Mouse (Mus musculus) layer of hippocampus, adult 9-10 months (tissue): ENCODE measurements at regions not wholly inside any gene's neighbourhood (a gene's known extent, or its start where the extent isn't known, plus 50 kb on each side); places are given as distances from the start of the nearest gene placed in this dataset.
A peak's percentile ranks its signal among the peaks of the same experiment; 100 is the strongest.
"Not testable (repeated sequence)": the region's sequence is repeated elsewhere in the genome, so short reads cannot be mapped to it uniquely, and the experiment has no call there.

Experiments
- DNase-seq: peaks from one replicate; pipeline ENCODE4 v3.0.0; 2022; ENCODE audit warnings: low spot score

DNA sequence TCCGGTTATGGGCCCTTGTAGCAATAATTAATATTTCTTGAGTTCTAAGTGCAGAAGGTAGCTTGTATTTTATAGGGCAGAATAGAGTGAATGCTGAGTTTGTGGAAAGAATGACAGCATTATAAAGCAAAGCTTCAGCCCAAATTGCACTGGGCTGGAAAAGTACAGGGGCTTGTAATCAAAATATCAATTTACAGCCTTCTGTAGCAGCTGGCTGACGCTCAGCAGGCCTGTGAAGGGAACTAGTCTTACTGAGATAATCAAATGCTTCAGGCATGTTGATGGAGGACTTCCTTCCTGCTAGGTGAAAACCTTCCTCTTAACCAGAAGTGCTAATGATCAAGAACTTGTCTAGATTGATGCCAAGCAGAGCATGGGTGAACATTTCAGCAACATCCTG is 257.9 kb upstream of the Sdr16c6 start:
- no peak for DNase-seq

- DNase-seq, result no peak
Measured at GRCm38 (mm10) chr4:4333472-4334123, 256.3 kb upstream of the Sdr16c6 start.

GRCm38 (mm10) chr4:4331105-4331504 is 253.8 kb upstream of the Sdr16c6 start:
- DNase-seq, result no peak

GRCm38 (mm10) chr4:4315651-4316411 is 238.5 kb upstream of the Sdr16c6 start:
- no peak for DNase-seq

GRCm38 (mm10) chr4:4311496-4311895 is 234.2 kb upstream of the Sdr16c6 start:
- no peak for DNase-seq

- no peak for DNase-seq
Measured at GRCm38 (mm10) chr4:4306922-4307321, 229.6 kb upstream of the Sdr16c6 start.

- DNase-seq, result no peak
Measured at GRCm38 (mm10) chr4:4305740-4306249, 228.5 kb upstream of the Sdr16c6 start.

DNA sequence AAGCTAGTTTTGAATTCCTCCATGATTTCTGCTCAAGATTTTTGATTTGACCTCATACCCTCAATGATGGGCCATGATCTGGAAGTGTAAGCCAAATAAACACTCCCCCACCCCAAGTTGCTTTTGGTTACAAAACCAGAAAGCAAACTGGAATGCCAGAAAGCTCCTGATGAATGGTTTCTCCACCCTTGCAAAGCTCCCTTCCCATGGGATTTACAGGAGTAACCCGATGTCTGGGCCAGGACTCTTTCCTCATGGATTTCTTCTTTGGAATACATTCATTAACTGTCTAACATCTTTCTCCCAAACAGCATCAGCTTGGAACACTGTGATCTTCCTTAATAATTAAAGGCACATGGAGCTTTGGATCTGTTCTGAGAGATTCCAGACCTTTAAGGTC is 227.3 kb upstream of the Sdr16c6 start:
- no peak for DNase-seq

GRCm38 (mm10) chr4:4300189-4300879 is 223.0 kb upstream of the Sdr16c6 start:
- DNase-seq, result no peak

DNA sequence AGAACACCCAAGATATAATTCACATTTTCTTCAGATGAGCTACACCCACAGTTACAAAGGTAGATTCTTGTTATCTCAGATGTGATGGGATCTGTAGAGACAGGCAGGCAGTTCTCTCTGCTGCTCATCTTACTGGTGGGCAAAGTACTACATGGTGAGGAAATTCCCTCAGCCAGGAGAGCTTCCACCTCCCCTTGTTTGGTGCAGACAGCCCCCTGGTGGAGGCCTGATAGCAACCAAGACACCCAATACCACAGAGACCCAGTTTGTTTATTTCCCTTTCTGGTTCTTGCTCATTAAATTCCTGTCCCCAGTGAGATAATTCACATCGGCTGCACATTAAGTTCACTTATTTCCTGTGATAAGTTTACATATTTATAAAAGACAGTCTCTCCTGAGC is 222.3 kb upstream of the Sdr16c6 start:
- DNase-seq, result no peak

GRCm38 (mm10) chr4:4249601-4250000 is 172.3 kb upstream of the Sdr16c6 start:
- DNase-seq, result no peak

GRCm38 (mm10) chr4:4247669-4248068 is 170.3 kb upstream of the Sdr16c6 start:
- no peak for DNase-seq

DNA sequence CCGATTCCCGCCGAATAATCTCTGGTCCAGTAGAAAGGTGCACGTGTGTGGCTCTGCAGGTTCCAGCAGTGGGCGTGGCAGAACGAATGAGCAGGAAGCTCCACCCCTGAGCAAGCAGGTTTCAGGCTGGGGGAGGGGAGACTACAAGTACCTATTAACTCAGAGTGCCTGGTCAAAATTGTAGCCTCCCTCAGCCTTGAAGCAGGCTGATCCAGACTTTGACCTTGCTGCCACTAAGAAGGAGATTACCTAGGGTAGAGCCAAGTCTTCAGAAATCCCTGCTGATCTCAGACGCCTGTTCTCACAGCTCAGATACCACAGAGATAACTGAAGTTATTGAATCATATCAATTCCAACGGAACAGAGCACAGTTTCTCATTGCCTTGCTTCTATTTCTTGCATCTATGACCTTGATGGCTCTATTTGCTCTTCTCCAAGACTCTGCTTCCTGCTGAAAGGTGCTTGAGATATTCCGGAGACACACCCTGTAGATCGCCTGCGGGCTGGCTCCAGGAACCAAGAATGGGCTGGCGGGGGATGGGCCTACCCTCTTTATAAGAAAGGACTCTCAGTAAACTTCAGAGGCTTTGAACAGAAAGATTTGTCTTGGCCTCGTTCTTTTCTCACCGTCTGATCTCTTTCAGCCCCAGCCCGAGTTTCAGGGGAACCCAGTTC is 165.1 kb upstream of the Sdr16c6 start:
- DNase-seq, result not testable (repeated sequence)

DNA sequence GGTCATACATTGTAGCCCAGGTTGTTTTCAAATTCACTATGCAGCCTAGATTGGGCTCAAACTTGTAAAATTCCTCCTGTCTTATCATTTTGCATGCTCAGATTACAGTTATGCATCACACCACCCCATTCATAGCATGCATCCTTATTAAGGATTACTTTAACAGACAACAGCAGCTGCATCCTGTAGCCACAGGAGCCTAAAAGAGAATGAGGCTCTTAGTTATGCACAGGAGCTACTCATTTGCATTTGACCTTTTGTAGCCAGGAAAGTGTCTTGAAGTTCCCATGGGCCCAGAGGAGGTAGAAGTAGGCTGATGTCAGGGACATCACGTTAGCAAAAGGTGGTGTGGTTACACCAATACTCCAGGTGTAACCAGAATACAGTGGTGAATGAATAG is 148.9 kb upstream of the Sdr16c6 start:
- no peak for DNase-seq

GRCm38 (mm10) chr4:4219701-4220100 is 142.4 kb upstream of the Sdr16c6 start:
- no peak for DNase-seq

DNA sequence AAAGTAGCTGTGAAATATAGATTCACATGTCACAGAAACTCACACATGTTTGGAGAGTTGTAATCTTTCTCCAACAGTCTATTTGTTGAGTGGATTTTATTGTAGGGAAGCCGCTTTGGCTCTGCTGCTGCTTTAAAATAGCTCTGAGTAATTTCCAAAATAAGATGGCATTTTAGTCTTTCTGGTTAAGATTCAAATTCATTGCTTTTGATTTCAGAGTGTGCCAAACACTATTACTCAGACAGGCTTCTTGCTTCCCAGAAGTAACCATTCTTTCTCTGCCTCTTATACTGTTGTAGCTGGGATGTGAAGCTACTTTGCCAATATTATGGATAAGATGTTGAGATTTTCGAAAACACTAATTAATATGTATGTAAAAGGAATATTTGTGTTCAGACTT is 134.6 kb upstream of the Sdr16c6 start:
- peak; percentile 1 for DNase-seq

GRCm38 (mm10) chr4:4205158-4205557 is 127.8 kb upstream of the Sdr16c6 start:
- DNase-seq, result no peak

DNA sequence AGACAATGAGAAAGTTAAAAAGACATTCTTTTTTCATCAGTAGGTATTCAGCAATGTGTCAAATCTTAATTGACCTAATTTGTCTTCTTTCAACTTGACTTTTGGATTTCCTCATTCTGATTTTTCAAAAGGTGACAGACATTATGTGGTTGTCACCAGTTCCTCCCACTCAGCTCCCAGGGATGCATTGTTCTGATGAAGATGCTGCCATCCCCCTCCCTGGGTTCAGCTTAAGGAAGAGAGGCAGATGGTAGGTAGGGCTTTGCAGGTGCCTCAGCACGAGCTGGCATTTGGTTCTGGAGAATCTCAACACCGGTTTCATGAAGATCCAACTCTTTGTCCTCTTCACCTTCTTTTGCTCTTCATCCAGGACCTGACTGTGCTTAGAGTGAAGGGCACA is 122.0 kb upstream of the Sdr16c6 start:
- no peak for DNase-seq

- no peak for DNase-seq
Measured at GRCm38 (mm10) chr4:4195834-4196233, 118.5 kb upstream of the Sdr16c6 start.

- DNase-seq, result no peak
Measured at GRCm38 (mm10) chr4:4195250-4195649, 117.9 kb upstream of the Sdr16c6 start.
